Mouse (Mus musculus) left cerebral cortex, adult 9 months (tissue): ENCODE measurements at regions not wholly inside any gene's neighbourhood (a gene's known extent, or its start where the extent isn't known, plus 50 kb on each side); places are given as distances from the start of the nearest gene placed in this dataset.

Experiments
- DNase-seq, 2 experiments: peaks; one replicate each; pipeline ENCODE4 v3.0.0; 2022; ENCODE audit warnings: low spot score in 2 of 2

GRCm38 (mm10) chr14:64511300-64511699 is 407.2 kb downstream of the Prss52 start:
- DNase-seq: no peak

GRCm38 (mm10) chr14:64512726-64513125 is 408.6 kb downstream of the Prss52 start:
- DNase-seq: peak in 1 of 2 experiments; percentile 40

- no peak for DNase-seq
These were observed 413.6 kb downstream of the Prss52 start for GRCm38 (mm10) chr14:64517584-64518195.

- no peak for DNase-seq
These were observed 420.6 kb downstream of the Prss52 start for GRCm38 (mm10) chr14:64524641-64525040.

GRCm38 (mm10) chr14:64525302-64526078 is 421.4 kb downstream of the Prss52 start:
- DNase-seq: no peak

GRCm38 (mm10) chr14:64530541-64530940 is 426.5 kb downstream of the Prss52 start:
- no peak for DNase-seq

GRCm38 (mm10) chr14:64531221-64531949 is 427.3 kb downstream of the Prss52 start:
- peak in 1 of 2 experiments; percentile 65 for DNase-seq

- DNase-seq: no peak
These were observed 428.3 kb downstream of the Prss52 start for GRCm38 (mm10) chr14:64532351-64532750.

- peak in 1 of 2 experiments; percentile 42 for DNase-seq
These were observed 429.6 kb downstream of the Prss52 start for GRCm38 (mm10) chr14:64533591-64534151.

GRCm38 (mm10) chr14:64534194-64534593 is 430.1 kb downstream of the Prss52 start:
- DNase-seq: no peak

GRCm38 (mm10) chr14:64539436-64539835 is 435.4 kb downstream of the Prss52 start:
- no peak for DNase-seq

GRCm38 (mm10) chr14:64545056-64545455 is 441.0 kb downstream of the Prss52 start:
- no peak for DNase-seq

- no peak for DNase-seq
These were observed 442.7 kb downstream of the Prss52 start for GRCm38 (mm10) chr14:64546787-64547186.

- no peak for DNase-seq
These were observed 448.9 kb downstream of the Prss52 start for GRCm38 (mm10) chr14:64552951-64553350.

- no peak for DNase-seq
These were observed 452.0 kb downstream of the Prss52 start for GRCm38 (mm10) chr14:64556042-64556441.

- no peak for DNase-seq
These were observed 453.4 kb downstream of the Prss52 start for GRCm38 (mm10) chr14:64557453-64557852.

GRCm38 (mm10) chr14:64568689-64569088 is 464.6 kb downstream of the Prss52 start:
- DNase-seq: no peak

- DNase-seq: no peak
These were observed 466.9 kb downstream of the Prss52 start for GRCm38 (mm10) chr14:64570951-64571350.

- DNase-seq: no peak
These were observed 468.7 kb downstream of the Prss52 start for GRCm38 (mm10) chr14:64572756-64573155.

GRCm38 (mm10) chr14:64573773-64574172 is 469.7 kb downstream of the Prss52 start:
- no peak for DNase-seq

GRCm38 (mm10) chr14:64574277-64574676 is 470.2 kb downstream of the Prss52 start:
- no peak for DNase-seq

GRCm38 (mm10) chr14:64574773-64575172 is 470.7 kb downstream of the Prss52 start:
- no peak for DNase-seq
